Mouse (Mus musculus): ENCODE results near the gene Extl1. TPM values are rescaled to one million over a fixed set of nuclear protein-coding genes. Genes with fewer than 3 reads are reported as not detected.

Extl1 gene
- 1 to 10 TPM; 1.1 to 1.7 TPM for polyA plus RNA-seq (2017; shearing (Covaris generic))

DNA sequence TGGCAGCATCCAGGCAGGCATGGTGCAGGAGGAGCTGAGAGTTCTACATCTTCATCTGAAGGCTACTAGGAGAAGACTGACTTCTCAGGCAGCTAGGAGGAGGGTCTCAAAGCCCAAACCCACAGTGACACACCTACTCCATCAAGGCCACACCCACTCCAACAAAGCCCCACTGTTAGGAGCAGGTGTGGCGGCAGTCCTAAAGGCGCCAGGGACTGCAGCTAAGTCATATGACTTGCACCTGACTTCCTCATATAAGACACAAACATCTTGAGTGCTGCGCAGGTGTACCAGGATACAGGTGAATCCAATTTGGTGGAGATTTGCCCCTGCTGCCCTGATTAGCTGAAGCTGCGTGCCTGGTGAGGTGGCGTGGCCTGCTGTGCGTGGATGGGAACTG lies at the start of gene Extl1:
TSS of gene Extl1 (minus strand) at position 101 of the 400 bp plus-strand sequence.

DNA sequence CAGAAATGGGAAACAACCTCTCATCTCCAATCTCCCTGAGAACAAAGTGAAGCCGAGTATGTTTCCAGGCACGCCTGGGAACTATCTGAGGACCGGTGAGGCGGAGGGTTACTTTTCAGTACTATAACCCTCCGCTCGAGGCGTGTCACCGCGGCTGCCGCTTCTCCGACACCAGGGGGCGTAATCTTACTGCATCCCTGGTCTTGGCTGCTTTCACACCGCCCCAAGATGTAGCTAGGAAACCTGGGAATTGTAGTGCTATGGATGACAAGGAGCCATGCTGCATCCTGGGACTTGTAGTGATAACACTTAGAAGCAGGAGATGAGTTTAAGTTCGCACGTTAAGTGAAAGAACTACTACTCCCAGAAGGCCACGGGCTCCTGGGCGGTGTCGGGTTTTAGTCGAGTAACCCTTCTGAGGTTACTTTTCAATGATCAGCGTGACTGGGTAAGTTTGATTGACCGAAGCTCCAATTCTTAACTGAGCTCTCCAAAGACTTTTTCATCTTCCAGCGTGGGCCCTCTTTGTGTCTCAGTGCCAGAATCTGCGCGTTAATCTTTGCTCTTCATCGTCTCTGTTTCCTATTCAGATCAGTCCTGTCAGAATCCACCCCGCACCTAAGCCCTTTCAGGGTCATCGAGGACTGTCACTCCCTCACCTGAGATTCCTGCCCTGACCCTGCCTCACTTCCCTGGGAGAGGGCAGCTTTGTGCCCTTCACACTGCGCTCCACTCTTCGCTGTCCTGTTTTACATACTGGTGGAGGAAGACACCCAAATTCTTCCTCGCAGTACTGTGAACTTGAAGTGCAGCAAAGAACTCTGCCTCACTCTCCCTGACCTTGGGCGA lies 12.6 kb upstream of the Extl1 start, which contains the start of gene Pafah2:
TSS of gene Pafah2 (plus strand) at position 344 of the 849 bp plus-strand sequence.

DNA sequence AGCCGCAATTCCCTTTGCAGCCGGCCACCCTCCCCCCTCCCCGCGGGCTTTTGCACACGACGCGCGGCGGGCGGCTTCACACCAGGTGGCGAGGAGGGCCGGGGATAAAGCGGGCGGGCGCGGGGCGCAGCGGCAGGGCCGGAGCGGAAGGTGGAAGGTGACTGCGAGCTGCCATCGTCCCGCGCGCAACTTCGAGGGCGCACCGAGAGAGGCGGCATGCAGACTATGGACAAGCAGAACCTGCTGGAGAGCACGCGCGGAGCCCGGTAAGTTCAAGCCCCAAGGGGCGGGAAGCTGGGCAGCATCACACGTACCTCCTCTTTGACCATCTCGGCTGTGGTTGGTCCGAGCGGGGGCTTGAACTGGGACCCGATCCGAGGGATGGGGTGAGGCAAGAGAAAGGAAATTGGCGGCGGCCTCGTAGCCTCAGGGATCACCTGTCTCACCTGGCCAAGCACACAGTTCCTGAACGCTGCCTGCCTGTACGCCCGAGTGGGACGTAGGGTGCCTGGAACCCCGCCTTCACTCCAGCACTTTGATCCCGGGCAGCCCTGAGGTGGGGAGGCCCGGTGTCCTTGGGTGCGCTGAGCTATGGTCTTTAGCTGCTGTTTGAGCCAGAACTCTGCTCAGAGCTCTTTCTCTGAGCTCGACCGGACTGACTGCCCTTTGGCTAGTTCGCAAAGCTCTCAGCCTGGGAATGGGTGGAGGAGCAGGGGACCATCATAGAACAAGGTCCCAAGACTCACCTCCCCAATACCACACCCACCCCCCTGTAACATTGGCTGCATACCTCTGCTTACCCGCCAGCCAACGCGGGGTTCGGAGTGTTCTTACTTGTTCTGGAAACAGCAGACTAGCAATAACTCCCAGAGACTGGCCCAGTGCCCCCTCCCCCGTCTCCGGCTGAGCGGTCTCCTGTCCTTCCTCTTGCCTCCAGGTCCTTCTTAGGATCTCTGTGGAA lies 40.3 kb downstream of the Extl1 start, which contains the start of gene Slc30a2:
TSS of gene Slc30a2 (plus strand) at position 111 of the 961 bp plus-strand sequence.

DNA sequence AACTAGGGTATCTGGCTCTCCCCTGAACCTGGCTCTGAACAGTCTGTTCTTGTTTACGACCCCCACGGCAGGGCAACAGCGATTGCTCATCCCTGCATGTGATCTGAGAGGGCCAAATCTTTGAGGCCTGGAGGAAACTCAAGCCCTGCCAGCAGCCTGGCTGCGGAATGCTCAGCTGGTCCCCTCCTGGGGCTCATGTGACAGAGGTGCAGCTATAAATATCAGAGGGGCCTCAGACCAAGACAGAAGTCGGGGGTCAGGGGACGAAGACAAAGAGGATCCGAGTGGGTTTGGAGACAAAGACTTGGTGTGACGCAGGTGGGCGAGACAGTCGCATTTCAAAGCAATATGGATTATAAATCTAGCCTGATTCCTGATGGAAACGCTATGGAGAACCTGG lies 68.8 kb downstream of the Extl1 start, which contains the start of gene Trim63:
TSS of gene Trim63 (plus strand) at position 245 of the 400 bp plus-strand sequence.

Other genes with a start within 250 kb of the Extl1 start
- gene Cep85, start 196.7 kb downstream of the Extl1 start, polyA plus RNA-seq (2017; shearing (Covaris generic)): 100 to 1,000 TPM in 1 of 2 experiments, 10 to 100 TPM in 1; 70.5 to 104 TPM
- under 1 TPM in 1 of 2 experiments, not detected in 1; 0.32 TPM for gene Gm7534, start 180.8 kb downstream of the Extl1 start, polyA plus RNA-seq (2017; shearing (Covaris generic))
- not detected for gene Catsper4, start 156.5 kb downstream of the Extl1 start, polyA plus RNA-seq (2017; shearing (Covaris generic))
- gene Cnksr1, start 145.5 kb downstream of the Extl1 start, polyA plus RNA-seq (2017; shearing (Covaris generic)): under 1 TPM in 1 of 2 experiments, not detected in 1; 0.17 TPM
- gene E130218I03Rik, start 140.2 kb downstream of the Extl1 start, polyA plus RNA-seq (2017; shearing (Covaris generic)): 1 to 10 TPM; 3.2 to 5.7 TPM
- gene Zfp593, start 138.3 kb downstream of the Extl1 start, polyA plus RNA-seq (2017; shearing (Covaris generic)): 10 to 100 TPM; 18.4 to 25.6 TPM
- not detected for gene Gm30191, start 136.9 kb downstream of the Extl1 start, polyA plus RNA-seq (2017; shearing (Covaris generic))
- under 1 TPM in 1 of 2 experiments, not detected in 1; 0.22 TPM for gene Grrp1, start 129.7 kb downstream of the Extl1 start, polyA plus RNA-seq (2017; shearing (Covaris generic))
- 10 to 100 TPM; 14.0 to 16.6 TPM for gene Pdik1l, start 96.0 kb downstream of the Extl1 start, polyA plus RNA-seq (2017; shearing (Covaris generic))
- 1 to 10 TPM in 1 of 2 experiments, not detected in 1; 1.1 TPM for gene Trim63, start 68.7 kb downstream of the Extl1 start, polyA plus RNA-seq (2017; shearing (Covaris generic))
- gene Slc30a2, start 40.7 kb downstream of the Extl1 start, polyA plus RNA-seq (2017; shearing (Covaris generic)): under 1 TPM in 1 of 2 experiments, not detected in 1; 0.41 TPM
- gene Pafah2, start 12.5 kb upstream of the Extl1 start, polyA plus RNA-seq (2017; shearing (Covaris generic)): 1 to 10 TPM; 1.3 to 2.6 TPM
- 10 to 100 TPM; 33.1 to 37.7 TPM for gene Stmn1, start 84.5 kb upstream of the Extl1 start, polyA plus RNA-seq (2017; shearing (Covaris generic))
- 10 to 100 TPM; 20.8 to 35.2 TPM for gene Paqr7, start 112.8 kb upstream of the Extl1 start, polyA plus RNA-seq (2017; shearing (Covaris generic))
- gene Aunip, start 127.1 kb upstream of the Extl1 start, polyA plus RNA-seq (2017; shearing (Covaris generic)): 1 to 10 TPM in 1 of 2 experiments, under 1 TPM in 1; 0.57 to 1.9 TPM
- gene Mtfr1l, start 151.5 kb upstream of the Extl1 start, polyA plus RNA-seq (2017; shearing (Covaris generic)): 100 to 1,000 TPM; 105 to 143 TPM
- 1 to 10 TPM; 1.2 to 1.7 TPM for gene Selenon, start 168.3 kb upstream of the Extl1 start, polyA plus RNA-seq (2017; shearing (Covaris generic))